Mouse (Mus musculus): Measurements from ENCODE around the gene Nkain1.

Gene Nkain1

DNA sequence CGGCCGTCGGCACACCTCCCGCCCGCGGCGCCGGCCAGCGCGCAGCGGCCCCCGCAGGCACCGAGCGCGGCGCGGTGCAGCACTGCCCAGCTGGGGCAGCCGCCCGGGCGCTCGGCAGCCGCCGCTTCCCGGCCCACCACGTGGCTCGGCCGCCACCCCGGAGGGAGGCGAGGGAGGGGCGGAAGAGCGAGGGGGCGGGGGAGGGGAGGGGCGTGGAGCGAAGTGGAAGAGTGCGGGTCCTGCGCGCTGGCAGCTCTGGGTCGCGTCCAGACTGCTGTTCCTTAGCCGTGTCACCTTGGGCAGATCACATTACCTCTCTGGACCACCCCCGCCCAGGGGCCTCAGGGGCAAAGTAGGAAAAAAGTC, at the start of gene Nkain1:
Gene Nkain1 (minus strand): TSS at position 126 of the 366 bp plus-strand sequence.
- in situ Hi-C loops (cut with MboI): no loop called here

DNA sequence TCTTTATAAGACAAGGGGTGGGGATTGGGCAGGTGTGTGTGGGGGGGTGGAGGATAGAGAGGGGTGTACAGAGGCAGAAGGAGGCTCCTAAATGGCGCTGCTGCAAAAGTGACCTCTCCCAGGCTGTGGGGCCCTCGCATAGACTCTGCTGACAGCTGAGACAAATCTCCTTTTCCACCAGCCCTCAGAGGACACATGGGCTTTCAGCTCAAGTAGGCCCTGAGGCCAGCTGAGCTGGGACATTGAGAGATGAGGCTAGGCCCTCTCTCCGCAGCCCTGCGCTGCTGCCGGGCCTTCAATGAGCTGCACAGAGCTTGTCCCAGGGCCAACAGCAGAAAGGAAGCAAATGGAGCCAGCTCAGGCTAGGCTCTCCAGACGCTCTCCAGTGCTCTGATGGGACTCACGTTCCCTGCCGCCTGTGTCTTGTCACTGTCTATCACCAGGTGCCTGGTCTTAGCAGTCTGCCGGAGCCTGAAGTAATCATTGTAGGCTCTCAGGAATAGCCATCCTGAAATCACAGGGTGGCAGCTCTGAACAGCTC, 4.8 kb upstream of the Nkain1 start:
- in situ Hi-C loops (cut with MboI): no loop called here

DNA sequence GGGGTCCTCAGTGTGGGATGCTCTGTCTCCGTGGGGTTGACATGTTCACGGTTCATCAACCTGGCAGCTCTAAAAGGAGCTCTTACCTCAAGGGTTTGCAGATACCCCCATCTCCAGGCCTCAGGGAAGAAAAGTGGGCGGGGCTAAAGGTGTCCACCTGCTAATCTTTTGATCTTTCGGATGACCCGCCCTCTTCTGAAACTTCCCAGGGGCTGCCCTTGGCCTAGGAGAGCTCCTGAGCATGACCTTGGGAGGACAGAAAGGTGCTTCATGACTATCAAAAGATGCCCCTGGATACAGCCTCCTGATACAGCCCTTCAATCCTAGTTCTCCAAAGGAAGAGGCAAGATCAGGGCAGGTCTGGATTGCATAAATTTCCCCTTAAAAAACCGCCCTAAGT, 3.1 kb upstream of the Nkain1 start:
- in situ Hi-C loops (cut with MboI): no loop called here

DNA sequence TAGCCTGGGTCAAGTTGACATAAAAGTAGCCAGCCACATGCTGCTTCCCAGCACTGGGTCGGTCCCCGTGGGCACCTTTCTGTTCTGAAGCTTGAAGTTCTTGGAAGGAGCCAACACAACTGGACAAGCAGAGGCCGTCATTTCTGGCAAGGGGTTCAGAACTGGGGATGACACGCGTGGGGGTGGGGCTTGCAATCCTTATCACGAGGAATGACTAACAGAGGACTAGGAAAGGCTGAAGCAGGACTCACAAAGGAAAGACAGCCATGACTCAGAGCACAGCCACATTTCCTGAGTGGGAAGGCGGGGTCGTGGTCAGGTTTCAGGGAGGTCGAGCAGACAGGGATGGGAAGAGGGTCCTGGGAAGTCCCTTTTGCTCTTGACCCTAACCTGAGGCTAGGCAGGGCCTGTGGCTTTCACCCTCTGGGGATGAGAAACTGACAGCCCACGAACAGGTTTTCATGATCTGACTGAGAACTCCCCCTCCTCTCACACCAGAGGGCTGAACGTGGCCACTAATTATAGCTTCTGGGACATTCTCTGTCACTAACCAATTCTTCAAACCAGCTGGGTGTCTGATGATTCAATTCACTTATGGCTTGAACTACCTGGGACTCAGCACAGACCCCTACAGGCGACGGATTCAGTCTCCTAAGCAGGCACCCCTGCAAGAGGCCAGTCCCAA, 2.4 kb upstream of the Nkain1 start:
- in situ Hi-C loops (cut with MboI): no loop called here

- in situ Hi-C loops (cut with MboI): no loop called here
These were observed 1.6 kb upstream of the Nkain1 start for GRCm38 (mm10) chr4:130575533-130575932.

DNA sequence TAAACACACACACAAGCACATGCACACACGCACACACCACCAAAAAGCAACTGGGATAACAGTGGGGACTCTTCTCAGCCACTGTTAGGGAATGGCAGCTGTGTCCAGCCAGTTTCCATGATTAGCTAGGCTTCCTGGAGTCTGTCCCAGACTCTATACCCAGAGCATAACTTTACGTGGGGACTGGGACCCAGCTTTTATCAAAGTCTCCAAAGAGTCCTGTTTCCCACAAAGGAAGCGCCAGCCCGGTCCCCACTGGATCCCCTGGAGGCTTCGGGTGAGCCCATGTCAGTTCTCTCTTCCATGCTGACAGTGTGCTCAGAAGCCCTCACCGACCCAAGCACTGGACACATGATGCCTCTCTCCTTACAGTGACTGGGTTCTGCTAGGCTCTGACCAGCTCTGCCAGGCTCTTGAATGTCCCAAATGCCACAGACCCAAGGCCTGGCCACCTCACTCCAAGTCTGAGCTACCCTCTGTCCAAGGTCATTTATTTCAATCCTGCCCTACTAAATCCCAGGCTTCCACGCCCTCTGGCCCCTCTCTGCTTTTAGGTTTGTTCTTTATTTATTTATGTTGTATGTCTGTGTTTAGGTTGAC, 988 bp upstream of the Nkain1 start:
- in situ Hi-C loops (cut with MboI): no loop called here

DNA sequence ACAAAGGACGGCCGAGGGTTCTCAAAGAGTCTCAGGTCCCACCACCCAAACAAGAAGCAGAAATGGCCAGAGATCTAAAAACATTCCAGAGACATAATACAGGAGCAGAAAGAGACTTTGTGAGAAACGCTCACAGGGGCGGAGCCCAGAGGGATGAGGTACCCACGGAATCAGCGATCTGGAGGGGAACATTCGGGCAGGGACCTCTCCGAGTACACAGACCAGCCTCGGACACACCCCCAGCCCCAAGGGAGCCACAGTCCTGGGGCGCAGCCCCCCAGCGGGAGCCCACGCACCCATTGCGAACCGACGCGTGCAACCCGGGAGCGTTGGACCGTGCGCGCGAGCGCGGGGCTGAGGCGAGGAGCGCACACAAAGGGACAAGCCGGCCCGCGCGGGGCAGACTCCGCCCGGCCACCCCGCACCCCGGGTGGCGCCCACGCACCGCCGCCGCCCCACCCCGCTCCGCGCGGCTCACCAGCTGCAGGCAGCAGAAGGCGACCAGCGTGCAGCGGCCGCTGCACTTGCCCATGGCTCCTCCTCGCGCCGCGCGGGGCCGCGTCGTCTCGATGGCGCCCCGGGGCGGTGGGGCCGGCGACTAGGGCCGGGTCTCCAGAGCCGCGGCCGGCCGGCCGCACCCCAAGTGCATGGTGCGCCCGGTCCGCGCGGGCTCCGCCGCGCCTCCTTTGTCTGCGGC, 474 bp downstream of the Nkain1 start:
- in situ Hi-C loops (cut with MboI): no loop called here

DNA sequence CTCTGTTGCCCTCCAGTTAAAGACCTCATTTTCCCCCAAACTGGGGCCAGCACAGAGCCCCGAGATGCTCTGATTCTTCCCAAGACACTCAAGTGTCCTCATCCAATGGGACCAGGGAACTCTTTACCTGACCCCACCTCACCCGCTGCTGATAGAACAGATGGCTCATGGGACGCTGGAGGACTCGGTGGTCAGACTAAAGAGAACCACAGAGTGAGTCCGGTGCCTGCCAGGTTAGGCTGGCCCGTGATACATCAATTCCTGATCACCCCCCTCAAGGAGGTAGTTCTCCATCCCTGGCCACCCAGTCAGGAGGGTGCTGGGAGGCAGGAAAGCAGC, 992 bp downstream of the Nkain1 start:
- in situ Hi-C loops (cut with MboI): no loop called here

GRCm38 (mm10) chr4:130572545-130572944, 1.4 kb downstream of the Nkain1 start:
- in situ Hi-C loops (cut with MboI): no loop called here

DNA sequence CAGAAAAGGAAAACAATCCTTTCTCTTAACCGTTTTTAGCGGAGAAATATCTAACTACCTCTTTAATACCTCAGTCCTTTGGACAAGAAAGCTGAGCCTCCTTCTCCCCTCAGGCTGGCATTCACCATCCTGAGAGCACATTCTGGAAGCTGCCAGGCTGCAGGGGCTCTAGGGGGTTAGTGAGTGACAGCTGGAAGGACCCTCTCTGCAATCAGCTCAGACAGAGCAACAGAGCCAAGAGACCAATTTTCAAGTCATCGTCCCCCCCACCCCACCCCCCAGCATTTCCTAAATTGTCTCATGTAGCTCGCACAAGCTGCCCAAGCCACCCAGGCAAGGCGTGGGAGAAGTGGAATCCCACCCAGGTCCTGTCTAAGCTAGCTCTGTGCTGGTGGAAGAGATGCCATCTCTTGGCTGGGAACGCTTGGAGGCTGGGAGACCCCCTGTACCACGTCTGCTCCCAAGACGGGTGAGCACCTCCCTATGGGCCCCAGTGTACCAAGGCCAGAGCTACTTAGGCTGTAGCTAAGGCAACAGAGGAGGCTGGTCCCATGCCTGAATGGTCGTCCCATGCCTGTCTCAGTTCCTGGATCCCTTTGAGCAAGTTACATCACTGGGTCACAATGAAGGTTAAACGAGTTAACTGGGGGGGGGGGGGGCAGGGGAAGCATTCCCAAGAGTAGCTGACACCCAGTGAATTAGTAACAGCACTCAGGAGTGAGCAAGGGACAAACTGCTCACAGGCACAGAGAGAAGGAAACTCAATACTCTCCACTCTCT, 2.8 kb downstream of the Nkain1 start:
- in situ Hi-C loops (cut with MboI): no loop called here

DNA sequence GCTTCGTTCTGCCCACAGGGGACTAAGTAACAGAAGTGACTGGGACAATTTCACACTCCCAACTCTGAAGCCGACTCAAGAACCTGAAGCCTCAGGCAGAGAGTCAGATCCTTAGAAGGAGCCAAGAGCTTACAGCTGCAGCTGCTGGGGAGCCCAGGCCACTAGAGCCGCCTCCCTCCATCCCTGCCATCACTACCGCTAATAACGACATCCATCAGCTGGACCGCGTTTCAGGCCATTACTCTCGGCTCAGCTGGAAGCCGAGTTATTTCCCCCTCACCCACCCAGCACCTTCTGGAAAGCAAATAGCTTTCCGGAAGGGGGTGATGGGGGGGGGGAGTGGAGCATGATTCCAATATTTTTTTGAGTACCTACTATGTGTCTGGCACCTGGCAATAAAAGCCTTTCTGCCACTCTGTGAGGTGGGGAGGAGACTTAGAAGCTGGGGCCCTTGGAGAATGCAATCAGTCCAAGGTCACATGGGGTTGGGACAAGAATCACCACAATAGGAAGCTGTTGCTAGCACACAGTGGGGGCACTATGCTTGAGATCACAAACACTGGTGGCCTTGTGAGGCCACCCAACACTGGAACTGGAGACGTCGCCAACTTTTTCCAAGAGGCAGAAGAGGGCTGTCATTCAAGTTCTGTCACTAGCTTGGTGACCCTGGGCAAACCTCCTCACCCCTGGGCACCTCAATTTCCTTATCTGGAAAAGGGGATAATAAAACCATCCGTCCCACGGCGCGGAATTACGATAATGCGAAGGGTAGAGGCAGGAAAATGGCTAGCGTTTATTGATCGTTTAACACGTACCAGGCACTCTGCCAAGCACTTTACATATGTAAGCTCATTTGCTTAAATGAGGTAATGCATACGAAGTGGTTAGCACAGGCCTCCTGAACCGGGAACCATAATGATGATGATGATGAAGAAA, 5.7 kb downstream of the Nkain1 start:
- in situ Hi-C loops (cut with MboI): no loop called here

DNA sequence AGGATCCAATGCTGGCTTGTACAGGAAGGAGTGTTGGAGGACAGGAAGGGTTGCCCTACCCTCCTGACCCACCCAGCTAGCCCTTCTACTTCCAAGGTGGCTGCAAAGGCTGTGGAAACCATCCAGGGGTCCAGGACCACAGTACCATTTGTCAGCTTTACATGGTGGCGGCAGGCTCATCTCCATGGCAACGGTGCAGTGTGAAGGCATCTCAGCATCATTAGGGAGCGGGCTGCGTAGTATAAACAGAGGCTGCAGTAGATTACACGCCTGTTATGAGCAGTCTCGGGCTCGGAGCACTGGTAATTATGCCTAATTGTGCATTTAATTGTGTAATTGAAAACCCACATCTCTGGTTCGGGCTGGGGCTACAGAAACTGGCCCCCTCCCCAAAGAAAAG, 10.2 kb downstream of the Nkain1 start:
- in situ Hi-C loops (cut with MboI): no loop called here

DNA sequence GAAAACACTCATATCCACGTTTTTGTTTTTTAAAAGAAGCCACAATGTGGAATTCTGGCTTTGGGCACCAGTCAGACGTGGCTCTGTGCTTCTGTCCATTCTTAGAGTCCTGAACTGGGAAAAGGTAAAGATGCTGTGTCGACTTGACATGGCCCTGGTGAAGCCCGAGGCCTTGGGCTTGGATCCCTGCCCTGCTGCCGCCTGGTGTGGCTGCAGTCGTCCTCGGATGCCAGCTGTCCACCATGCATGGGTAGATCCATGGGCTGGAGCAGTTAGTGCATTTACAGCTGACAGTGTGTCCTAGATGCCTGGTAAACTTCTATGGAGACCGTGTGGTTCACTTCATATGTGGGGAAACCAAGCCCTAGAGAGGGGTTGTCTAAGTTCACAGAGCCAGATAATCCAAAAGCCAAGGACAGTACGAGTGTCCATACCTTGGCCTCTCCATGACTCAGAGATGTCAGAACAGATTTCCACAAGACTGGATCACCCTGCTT, 10.7 kb downstream of the Nkain1 start:
- in situ Hi-C loops (cut with MboI): no loop called here

DNA sequence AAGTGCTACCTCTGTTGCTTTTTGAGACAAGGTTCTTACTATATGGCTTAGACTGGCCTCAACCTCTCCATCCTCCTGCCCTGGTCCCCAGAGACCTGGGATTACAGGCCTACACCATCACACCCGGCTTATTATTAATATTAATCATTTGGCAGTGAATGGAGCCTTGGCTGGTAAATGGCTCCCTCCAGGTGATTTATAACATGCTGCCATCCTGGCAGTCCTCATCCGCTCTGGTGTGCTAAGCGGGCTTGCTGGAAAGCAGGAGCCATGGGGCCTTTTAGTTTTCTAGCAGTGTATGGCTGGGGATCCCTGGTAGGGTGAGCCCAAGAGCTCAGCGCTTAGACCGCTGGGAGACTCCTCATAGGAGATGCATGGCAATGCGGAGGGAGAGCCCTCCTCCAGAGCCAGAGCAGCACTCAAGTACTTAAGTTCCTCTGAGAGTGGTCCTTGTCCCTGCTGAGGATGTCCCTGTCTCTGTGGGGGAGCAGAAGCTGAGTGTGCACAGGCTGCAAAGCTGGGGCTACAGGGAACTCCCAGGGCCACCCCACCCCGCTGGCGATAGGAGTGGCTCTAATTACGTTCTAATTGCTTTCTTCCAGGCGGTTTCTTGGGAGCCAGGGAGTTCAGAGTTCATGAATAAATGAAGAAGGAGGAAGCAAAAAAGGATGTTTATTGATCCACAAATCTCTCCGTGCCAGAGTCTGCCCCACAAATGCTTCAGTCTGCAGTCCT, 13.2 kb downstream of the Nkain1 start:
- in situ Hi-C loops (cut with MboI): no loop called here

GRCm38 (mm10) chr4:130559220-130559619, 14.8 kb downstream of the Nkain1 start:
- in situ Hi-C loops (cut with MboI): no loop called here

GRCm38 (mm10) chr4:130557852-130558251, 16.1 kb downstream of the Nkain1 start:
- in situ Hi-C loops (cut with MboI): no loop called here

- in situ Hi-C loops (cut with MboI): no loop called here
These were observed 17.0 kb downstream of the Nkain1 start for GRCm38 (mm10) chr4:130556992-130557391.

- in situ Hi-C loops (cut with MboI): no loop called here
These were observed 17.7 kb downstream of the Nkain1 start for GRCm38 (mm10) chr4:130556224-130556623.

GRCm38 (mm10) chr4:130553121-130553448, 20.9 kb downstream of the Nkain1 start:
- in situ Hi-C loops (cut with MboI): no loop called here

- in situ Hi-C loops (cut with MboI): no loop called here
These were observed 21.5 kb downstream of the Nkain1 start for GRCm38 (mm10) chr4:130552312-130553120.

All from mature B cell (primary cell).